Mouse (Mus musculus) erythroblast, embryonic 14.5 days (primary cell): ENCODE measurements around the gene Fam53b.

Source experiments
- GATA1 ChIP-seq: IDR thresholded peaks from 2 replicates; pipeline ENCODE4 v1.6.1; 2012; ENCODE audit warnings: low read length, inconsistent platforms, mixed read lengths
- TAL1 ChIP-seq: IDR thresholded peaks from 3 replicates; pipeline ENCODE4 v1.6.1; 2012; ENCODE audit warnings: low read length, inconsistent platforms, mixed read lengths

GRCm38 (mm10) chr7:132687897-132688296 is 125.8 kb downstream of the Fam53b start:
- TF ChIP-seq TAL1 (no peak), GATA1 (no peak)
